Mouse (Mus musculus) erythroblast, adult 5-6 weeks (primary cell): ENCODE data around the gene Cd79b. TPM values are rescaled to one million over a fixed set of nuclear protein-coding genes. Genes with fewer than 3 reads are reported as not detected.

Source experiments
- ATAC-seq: replicated peaks from 2 replicates; pipeline ENCODE4 v1.8.0; 2016; ENCODE audit warnings: moderate number of reproducible peaks, mild to moderate bottlenecking, moderate TSS enrichment, inconsistent platforms; ENCODE audit not compliant: poor library complexity, low FRiP score, severe bottlenecking
- total RNA-seq, 2 experiments: library from RNA; stranded (forward) in 1 of 2; stranded (reverse) in 1 of 2; fragments of 150-400 nt in 1 of 2; fragments of 200-764, 138-1000 nt in 1 of 2; gene quantifications; 2 replicates each; pipeline versions ENCODE4 v1.2.3 to v1.2.4; 2015 to 2017; ENCODE audit warnings: low replicate concordance in 2 of 2

Gene Cd79b
- total RNA-seq, 2 experiments from 2014 or later, result 7.2 to 16.1 TPM

DNA sequence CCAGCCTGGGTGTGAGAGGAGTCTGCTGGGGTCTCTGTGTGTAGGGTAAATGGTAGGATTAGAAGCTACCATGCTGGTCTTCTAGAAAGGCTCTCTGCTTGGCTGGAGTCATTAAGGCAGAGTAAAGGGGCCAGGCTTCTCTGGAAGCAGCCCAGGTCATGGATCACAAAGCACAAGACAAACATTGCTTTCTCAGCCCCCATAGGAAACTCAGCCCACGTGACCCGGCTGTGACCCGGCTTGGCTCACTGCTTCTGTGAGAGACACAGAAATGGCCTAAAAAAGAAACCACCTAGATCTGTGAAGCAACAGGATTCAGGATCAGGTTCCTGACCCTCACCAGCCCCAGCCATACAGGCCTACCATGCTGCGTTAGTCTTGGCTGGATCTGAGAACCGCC, 10.3 kb upstream of the Cd79b start:
- no peak for ATAC-seq

DNA sequence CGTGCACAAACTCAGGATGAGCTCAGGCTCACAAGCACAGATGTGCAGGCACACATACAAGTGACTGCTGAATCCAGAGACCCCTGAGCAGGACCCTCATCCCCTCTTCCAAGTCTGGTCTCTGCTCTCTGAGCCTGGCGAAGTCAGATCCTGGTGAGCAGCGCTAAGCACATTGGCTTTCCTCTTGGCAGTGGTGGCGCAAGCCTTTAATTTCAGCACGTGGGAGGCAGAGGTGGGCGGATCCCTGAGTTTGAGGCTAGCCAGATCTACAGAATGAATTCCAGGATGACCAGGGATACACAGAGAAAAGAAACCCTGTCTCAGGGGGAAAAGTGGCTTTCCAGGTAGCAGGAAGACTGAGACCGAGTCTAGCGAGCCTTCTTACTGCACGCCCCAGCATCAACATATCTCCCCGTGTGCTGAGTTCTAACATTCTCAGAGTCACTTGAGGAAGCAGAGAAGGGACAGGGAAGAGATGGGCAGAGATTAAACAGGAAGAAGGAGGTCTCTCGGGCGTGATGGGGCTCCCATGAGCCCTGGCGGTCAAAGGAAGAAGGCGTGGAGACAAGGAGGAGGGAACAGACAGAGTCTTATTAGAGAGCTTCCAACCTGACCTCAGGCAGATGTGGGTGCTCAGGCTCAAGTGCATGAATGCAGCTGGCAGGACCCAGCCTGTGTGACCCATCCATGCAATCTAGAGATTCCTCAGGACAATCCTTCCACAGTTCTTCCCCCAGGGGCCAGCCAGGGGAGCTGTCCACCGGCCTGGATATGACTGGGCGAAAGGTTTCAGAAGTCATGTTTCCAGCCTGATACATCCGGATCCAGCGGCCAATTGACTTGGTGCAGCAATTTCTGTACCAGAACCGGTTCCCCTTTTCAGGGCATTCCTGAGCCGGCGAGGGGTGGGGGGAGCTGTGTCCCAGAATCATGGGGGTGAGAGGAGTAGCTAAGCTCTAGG, 4.1 kb upstream of the Cd79b start:
- no peak for ATAC-seq

DNA sequence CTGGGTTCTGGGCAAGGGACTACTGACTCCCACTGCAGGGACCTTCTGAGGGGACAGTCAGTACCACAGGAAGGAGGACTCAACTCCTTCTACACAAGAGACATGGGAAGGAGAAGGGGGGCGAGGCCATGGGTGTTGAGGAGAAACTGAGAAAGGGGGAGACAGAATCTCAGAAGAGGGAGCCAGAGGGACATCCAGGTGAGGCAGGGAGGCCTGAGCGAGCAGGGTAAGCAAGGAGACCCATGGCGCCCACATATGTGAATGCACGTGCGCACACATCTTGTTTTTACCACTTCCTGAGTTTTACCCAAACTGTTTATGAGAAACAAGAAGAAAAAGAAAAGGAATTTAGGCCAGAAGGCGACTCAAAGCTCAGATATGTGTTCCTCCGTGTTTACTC, 3.2 kb upstream of the Cd79b start:
- no peak for ATAC-seq

DNA sequence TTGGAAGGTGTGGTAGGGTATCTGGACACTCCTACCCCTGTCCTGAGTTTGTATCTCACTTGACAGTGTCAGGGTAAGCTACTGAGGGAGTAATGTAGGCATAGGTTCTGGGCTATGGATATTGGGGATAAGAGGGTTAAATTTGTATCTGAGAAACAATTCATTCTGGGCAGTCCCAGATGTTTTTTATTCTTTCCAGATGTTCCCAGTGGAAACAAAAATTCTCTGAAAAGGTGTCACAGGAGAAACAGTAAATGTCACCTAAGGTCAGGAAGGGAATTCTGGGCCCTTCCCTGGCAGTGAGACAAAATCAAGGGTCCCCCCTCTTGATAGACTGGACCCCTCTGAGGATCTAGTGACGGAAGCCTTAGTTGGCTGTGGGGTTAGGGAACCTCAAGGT, 1.9 kb upstream of the Cd79b start:
- no peak for ATAC-seq

DNA sequence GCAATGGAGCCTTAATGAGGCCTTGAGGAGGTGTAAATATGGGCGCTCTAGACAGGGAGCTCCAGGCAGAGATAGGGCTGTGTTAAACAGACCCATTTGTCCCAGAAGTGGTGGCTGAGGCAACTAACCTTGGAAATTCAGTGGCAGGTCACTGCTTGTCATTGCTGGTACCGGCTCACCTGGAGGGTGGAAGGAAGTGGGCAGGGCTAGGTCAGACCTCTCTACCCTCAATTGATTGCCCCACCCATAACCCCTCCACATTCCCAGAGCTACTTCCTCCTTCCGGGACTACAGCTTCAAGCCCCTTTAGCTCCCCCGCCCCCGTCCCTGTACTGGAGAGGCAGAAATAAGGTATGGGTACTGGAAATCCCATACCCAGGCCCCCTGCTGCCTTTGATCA, 1.0 kb downstream of the Cd79b start:
- ATAC-seq, result no peak

DNA sequence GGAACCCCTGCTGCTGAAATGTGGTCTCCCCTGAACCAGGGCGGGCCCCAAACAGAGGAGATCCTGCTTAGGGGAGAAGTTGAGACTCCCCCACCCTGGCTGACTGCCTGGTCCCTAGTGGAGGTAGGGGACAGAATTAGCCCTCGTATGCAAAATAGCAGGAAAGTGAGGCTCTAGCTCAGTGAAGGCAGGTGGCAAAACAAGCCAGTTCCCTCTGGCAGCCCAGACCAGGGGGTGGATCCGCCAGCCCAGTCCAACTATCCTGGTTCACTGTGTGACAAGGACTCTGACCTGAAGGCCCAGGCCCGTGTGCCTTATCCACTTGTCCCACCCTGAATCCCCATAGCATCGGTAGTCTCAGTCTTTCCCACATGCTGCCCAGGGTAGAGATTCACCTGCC, 4.4 kb downstream of the Cd79b start:
- ATAC-seq, result no peak

DNA sequence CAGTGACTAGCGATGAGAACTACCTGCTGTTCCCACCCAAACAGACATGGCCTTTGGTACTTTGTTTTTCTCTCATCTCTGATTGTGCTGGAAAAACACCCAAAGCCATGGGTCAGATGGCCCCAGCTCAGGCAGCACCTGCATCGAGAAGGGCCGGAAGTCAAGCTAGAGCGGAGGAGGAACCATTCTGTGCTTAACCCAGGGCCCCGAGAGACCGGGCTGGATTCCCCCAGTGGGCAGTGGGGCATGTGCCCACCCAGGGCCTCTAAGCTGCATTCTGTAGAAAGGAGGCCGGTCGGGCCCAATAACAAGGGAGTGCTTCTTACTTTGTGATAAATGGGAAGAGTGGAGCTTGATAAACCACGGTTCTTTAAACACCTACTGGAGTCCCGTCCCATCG, 6.4 kb downstream of the Cd79b start:
- no peak for ATAC-seq

DNA sequence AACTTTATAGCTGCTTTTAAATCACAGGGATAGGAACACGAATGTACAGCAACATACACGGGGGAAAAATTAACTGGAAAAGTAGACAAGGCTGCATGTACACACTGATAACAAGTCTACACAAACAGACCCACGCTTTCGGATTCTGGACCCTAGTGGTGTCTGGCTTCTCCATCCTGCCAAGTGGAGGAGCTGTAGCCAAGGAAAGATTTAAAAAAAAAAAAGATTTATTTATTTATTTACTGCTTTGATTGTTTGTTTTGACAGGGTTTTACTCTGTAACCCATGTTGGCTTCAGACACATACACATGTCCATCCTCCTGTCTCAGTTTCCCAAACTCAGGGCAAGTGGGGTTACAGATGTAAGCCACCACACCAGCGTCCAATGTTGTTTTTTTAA, 7.1 kb downstream of the Cd79b start:
- ATAC-seq, result no peak

DNA sequence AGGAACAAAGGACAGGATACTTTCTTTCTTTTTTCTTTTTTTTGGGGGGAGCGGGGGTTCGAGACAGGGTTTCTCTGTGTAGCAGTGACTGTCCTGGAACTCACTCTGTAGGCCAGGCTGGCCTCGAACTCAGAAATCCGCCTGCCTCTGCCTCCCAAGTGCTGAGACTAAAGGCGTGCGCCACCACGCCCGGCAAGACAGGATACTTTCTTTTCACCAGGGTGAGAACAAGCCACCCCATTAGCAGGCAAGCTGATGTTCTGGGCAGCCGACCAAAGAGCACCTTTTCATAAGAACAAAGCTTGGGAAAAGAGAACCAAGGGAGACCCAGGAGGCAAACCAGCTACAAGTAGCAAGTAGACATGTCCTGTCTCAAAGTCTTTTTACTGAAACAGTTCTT, 7.8 kb downstream of the Cd79b start:
- no peak for ATAC-seq

DNA sequence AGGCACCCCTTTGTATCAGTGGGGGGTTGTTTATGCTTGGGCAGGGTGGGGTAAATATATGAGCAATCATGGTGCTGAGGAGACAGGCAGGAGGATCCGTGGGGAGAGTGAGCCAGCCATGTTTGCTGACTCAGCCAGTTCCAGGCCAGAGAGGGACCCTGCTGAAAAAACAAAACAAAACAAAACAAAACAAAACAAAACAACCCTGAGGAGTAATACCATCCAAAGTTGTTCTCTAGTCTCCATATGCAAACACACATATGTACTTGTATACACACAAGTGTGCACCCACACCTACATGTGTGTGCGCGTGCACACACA, 8.5 kb downstream of the Cd79b start:
- no peak for ATAC-seq

DNA sequence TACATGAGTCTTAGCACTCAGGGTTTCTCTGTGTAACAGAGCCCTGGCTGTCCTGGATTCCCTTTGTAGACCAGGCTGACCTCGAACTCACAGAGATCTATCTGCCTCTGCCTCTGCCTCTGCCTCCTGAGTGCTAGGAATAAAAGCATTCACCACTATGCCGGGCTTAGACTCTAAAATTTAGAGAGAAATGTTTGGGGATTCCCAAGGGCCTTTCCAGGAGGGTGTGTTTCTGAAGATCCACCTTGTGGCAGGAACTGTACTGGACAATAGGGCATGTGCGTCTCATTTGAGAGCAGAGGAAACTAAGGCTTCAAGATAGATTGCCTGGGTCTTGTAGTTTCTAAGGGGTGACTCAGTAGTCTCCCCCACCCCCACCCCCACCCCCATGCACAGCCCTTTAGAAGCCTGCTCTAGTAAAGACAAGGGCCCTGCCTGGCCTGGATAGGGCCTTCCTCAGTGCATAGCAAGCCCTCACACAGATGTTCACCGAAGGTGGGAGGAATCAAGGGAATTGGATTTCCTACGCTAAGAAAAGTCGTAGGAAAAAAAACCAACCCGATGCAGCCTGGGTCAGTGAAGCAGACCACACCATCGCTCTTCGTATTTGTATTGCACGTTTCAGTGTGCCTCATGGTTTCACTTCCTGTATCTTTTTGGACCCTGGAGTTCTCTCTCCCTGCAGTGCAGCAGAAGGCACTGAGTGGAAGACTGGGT, 9.1 kb downstream of the Cd79b start:
- no peak for ATAC-seq

DNA sequence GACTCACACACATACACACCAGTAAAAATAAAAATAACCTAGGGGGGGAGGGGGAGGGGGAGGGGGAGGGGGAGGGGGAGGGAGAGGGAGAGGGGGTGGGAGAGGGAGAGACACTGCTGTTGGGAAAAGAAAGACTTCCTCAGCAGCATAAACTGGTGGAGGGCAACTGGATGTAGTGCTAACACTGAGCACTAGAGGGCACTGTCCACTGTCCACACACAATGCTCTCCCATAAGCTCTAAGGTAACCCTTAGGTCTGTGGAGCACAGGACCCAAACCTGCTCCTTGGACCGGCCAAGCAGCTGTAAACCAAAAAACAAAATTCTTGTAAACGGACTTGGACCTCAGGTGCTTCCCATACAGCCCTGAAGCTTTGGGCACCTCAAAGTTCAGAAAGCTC, 11.9 kb downstream of the Cd79b start:
- ATAC-seq, result peak; percentile 82

DNA sequence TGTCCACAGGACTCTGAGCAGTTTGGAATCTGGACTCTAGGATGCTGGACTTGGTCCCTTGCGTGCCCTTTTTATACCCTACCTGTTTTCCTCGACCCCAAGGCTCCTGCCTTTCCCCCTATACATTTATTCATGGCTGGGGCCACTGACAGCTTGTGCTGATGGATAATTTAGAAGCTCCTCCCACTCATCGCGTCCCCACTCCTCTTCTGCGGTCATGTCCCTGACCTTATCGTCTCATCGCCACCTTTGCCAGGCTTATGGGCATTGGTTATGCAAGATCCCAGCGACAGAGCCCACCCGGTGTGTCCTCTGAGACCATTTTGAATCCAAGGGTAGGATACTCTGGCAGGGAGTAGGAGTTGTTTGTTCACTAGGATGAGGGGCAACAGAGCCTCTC, 12.8 kb downstream of the Cd79b start, which contains the start of gene Gh:
Gene Gh, minus strand, starts transcription at position 101 of the 400 bp plus-strand sequence.
- ATAC-seq, result no peak

DNA sequence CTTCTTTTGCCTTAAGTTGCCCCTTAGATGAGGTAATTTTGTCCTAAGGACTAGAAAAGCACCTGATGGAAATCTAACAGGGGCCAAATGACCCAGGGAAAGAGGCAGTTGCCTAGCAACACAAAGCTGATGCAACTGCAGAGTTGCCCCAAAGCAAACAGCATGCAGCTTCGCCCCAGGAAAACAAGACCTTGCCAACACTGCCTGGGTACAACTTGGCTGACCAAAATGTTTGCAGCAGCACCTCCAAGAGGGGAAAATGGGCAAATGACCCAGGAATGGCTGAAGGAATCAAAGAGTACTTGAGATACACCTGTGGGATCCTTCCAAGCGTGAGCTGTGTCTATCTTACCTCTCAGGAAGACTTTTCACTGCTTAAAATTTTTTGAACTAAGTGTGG, 22.7 kb downstream of the Cd79b start:
- no peak for ATAC-seq

DNA sequence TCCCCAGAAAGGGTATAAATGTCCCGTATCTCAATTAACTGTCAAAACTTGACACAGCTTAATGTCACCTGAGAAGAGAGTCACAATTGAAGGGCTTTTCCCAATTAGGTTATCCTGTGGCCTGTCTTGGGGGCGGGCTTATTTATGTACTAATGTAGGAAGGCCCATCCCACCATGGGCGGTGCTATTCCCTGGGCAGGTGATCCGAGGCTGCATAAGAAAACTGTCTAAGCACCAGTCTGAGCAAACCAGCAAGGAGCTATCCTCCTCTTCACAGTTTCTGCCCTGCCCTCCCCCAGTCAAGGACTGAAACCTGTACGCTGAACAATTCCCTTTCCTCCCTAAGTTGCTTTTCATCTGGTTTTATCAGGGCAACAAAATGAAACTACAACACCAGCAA, 24.2 kb downstream of the Cd79b start:
- no peak for ATAC-seq

DNA sequence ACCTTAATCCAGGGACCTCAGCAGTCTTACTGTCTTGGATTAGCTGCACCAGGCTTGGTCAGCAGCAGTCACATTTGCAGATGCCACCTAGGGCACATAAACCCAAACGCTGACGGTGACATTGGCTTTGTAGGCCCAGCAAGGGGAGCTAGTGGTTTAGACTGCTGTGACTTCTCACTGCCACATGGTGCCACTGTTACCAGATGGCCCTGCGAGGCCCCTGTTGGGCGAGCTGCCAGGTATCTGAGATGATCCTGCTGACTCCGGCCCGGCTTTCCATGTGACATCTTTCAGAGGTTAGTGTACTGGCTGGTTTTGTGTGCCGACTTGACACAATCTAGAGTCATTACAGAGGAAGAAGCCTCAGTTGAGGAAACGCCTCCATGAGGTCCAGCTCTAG, 25.2 kb downstream of the Cd79b start:
- ATAC-seq, result no peak

DNA sequence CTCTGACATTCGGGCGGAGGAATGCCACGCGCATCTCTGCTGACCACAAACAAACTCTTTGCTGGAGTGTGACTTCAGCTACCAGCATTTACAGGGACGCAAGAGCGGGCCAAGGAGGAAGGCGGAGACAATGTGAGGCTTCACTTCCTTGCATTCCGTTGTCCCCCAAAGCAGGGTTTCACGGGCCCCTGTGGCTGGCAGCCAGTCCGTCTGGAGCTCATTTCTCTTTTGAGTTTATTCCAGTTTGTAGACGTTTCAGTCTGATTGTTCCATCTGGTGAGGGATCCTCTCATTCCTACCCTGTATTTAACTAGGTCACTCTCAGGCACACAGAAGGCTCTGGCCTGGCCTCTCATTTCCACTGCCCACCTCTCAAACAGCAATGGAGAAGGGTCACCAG, 27.6 kb downstream of the Cd79b start:
- ATAC-seq, result no peak

DNA sequence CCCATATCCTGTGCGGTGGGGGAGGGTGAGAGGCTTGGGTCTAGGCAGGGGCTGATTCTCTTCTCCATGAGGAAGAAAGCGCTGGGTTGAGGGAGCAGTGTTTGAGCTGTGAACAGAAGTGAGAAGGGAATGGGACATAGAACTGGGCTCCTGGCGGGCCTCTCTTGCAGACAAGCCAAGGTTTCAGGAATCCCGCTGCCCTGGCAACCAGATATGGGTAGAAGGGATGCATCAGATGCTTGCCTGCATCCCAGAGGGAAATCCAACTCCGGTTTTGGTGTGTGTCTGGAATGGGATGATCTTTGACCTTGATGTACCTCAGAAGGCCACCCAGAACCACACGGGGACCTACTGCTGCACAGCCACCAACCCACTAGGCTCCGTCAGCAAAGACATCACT, 28.4 kb downstream of the Cd79b start:
- ATAC-seq, result no peak

DNA sequence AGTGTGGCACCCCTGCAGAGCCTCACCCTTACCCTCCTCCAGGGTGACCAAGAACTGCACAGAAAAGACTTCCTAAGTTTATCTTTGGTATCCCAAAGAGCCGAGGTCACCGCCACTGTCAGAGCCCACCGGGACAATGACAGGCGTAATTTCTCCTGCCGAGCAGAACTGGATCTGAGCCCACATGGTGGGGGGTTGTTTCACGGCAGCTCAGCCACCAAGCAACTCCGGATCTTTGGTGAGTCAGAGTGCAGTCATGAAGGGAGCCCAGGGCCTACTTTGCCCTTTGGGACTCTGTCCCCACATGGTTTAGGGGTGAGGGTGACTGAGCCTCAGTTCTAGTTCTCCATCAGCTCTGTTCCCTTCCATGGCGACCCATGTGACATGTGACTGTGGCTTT, 30.4 kb downstream of the Cd79b start:
- ATAC-seq, result no peak

DNA sequence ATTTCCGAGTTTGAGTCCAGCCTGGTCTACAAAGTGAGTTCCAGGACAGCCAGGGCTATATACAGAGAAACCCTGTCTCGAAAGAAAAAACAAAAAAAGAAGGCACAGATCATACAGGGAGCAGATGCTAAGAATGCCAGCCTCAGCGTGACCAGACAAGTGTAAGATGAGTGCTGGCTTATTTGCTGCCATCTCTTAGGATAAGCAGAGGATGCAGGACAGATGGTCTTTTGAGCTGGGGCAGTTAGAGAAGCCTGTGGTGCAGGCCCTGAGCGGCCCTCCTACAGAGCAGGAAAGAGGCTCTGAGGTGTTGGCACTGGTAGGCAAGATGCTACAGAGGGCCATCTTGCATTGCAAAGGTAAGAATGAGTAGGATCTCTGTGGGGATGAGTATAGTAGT, 31.2 kb downstream of the Cd79b start:
- no peak for ATAC-seq

DNA sequence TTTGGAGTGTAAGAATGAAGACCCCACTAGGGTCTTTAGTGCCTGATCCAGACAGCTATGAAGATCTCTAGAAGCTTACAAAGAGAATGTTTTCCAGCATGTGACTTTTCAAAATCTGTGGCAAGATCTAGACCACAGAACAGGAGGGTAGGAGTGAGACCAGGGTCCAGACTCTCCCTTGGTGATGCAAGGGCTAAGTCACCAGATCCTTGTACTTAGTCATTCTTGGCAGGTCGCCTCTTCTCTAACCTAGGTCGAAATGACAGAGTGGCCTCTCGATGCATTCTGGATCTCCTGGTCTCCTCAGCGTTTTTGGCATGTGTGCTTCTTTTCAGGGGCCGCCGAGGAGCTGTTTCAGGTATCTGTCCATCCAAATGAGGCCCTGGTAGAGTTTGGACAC, 32.1 kb downstream of the Cd79b start:
- no peak for ATAC-seq
